Mouse (Mus musculus) intestine, postnatal 0 days (tissue): ENCODE results near the gene Olfr1054. TPM values are rescaled to one million over a fixed set of nuclear protein-coding genes. Genes with fewer than 3 reads are reported as not detected.

Source experiments
- ATAC-seq: fragments of 200-750 bp; cut with Nextera tagmentation; 2 replicates; pipeline ENCODE4 v1.8.0; 2017; ENCODE audit warnings: mild to moderate bottlenecking, moderate TSS enrichment, moderate library complexity
- H3K27ac ChIP-seq: fragments of 300-500 bp; sonication (generic); 2 replicates; pipeline ENCODE4 v1.5.1; 2014; ENCODE audit warnings: mild to moderate bottlenecking, low read depth, low read length, moderate library complexity
- H3K27me3 ChIP-seq: fragments of 300-500 bp; sonication (generic); replicated peaks from 2 replicates; pipeline ENCODE4 v1.6.1; 2014; ENCODE audit warnings: low read length, mixed read lengths; ENCODE audit not compliant: control insufficient read depth, insufficient read depth
- H3K36me3 ChIP-seq: fragments of 300-500 bp; sonication (generic); 2 replicates; pipeline ENCODE4 v1.6.1; 2014; ENCODE audit warnings: mild to moderate bottlenecking, moderate library complexity; ENCODE audit not compliant: control insufficient read depth, insufficient read depth
- H3K4me1 ChIP-seq: fragments of 300-500 bp; sonication (generic); replicated peaks from 2 replicates; pipeline ENCODE4 v1.6.1; 2014; ENCODE audit warnings: antibody characterized with exemption, low read length, mixed read lengths; ENCODE audit not compliant: control insufficient read depth, insufficient read depth
- H3K4me2 ChIP-seq: fragments of 300-500 bp; sonication (generic); replicated peaks from 2 replicates; pipeline ENCODE4 v1.6.1; 2014; ENCODE audit warnings: low read depth, mild to moderate bottlenecking, moderate library complexity
- H3K4me3 ChIP-seq: fragments of 300-500 bp; sonication (generic); 2 replicates; pipeline ENCODE4 v1.5.1; 2014; ENCODE audit warnings: low read depth, low read length
- H3K9ac ChIP-seq: fragments of 300-500 bp; sonication (generic); 2 replicates; pipeline ENCODE4 v1.6.1; 2014; ENCODE audit warnings: mild to moderate bottlenecking, low read depth, low read length
- H3K9me3 ChIP-seq: fragments of 300-500 bp; sonication (generic); 2 replicates; pipeline ENCODE4 v1.6.1; 2016; ENCODE audit warnings: mixed run types; ENCODE audit not compliant: control insufficient read depth
- CTCF ChIP-seq: sonication (generic); IDR thresholded peaks from 2 replicates; pipeline ENCODE4 v1.5.1; 2016; ENCODE audit warnings: low read depth, mild to moderate bottlenecking, control low read depth, antibody characterized with exemption, moderate library complexity
- polyA plus RNA-seq: library from polyadenylated mRNA; unstranded; fragments of >200 nt; fragmentation: Nextera tagmentation; extraction: Ambion mirVana; gene quantifications from 2 replicates; pipeline ENCODE4 v1.2.1, GENCODE M21; 2015

The Olfr1054 gene
- polyA plus RNA-seq, 1 experiment from 2014 or later, result not detected

DNA sequence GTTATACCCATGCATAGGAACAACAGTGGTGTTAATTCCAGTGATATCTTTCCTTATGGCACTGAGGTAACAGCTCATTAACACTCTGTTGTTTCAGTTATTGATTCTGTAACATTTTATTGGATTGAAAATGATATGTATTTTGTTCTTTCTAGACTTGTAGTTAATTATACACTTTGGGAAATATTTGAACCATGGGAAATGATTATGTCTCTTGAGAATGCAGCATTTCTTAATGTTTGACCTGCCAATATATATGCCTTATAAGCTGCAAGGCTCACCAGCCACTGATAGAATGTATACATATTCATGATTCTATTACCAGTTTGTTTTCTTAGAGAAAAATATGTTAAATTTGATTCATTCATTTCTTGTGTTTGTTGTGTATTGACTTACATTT lies 43.1 kb downstream of the Olfr1054 start, which contains the start of gene Olfr1052:
Olfr1052 (plus strand) TSS at position 301 of the 400 bp plus-strand sequence.
- H3K4me2 ChIP-seq, result no peak within 1 kb of the TSS
- H3K36me3 ChIP-seq, result no peaks in the 10 kb centered on the region
- no peak within 1 kb of the TSS for H3K9ac ChIP-seq
- no peak within 1 kb of the TSS for H3K27ac ChIP-seq
- TF ChIP-seq CTCF, result no peak
- H3K27me3 ChIP-seq, result no peaks in the 10 kb centered on the region
- no peaks in the 10 kb centered on the region for H3K9me3 ChIP-seq
- no peak within 1 kb of the TSS for H3K4me3 ChIP-seq
- H3K4me1 ChIP-seq, result no peaks in the 10 kb centered on the region
- no peak for ATAC-seq

Other genes with a start within 250 kb of the Olfr1054 start
- not detected in 2 replicates for gene Olfr1037, start 248.0 kb downstream of the Olfr1054 start, polyA plus RNA-seq
- not detected in 2 replicates for gene Olfr1039, start 199.5 kb downstream of the Olfr1054 start, polyA plus RNA-seq
- not detected in 2 replicates for gene Olfr1040, start 188.7 kb downstream of the Olfr1054 start, polyA plus RNA-seq
- not detected in 2 replicates for gene Olfr1042, start 173.6 kb downstream of the Olfr1054 start, polyA plus RNA-seq
- gene Olfr1043, start 167.9 kb downstream of the Olfr1054 start, polyA plus RNA-seq, result not detected in 2 replicates
- gene Olfr1044, start 157.6 kb downstream of the Olfr1054 start, polyA plus RNA-seq, result not detected in 2 replicates
- not detected in 2 replicates for gene Olfr52, start 149.8 kb downstream of the Olfr1054 start, polyA plus RNA-seq
- not detected in 2 replicates for gene Olfr1045, start 132.4 kb downstream of the Olfr1054 start, polyA plus RNA-seq
- not detected in 2 replicates for gene Olfr1046, start 116.1 kb downstream of the Olfr1054 start, polyA plus RNA-seq
- not detected in 2 replicates for gene Olfr1047, start 104.0 kb downstream of the Olfr1054 start, polyA plus RNA-seq
- not detected in 2 replicates for gene Olfr1048, start 95.1 kb downstream of the Olfr1054 start, polyA plus RNA-seq
- not detected in 2 replicates for gene Olfr1049, start 77.1 kb downstream of the Olfr1054 start, polyA plus RNA-seq
- not detected in 2 replicates for gene Olfr1051, start 56.3 kb downstream of the Olfr1054 start, polyA plus RNA-seq
- gene Olfr1052, start 43.0 kb downstream of the Olfr1054 start, polyA plus RNA-seq, result not detected in 2 replicates
- not detected in 2 replicates for gene Olfr1053, start 20.1 kb downstream of the Olfr1054 start, polyA plus RNA-seq
- gene Olfr1055, start 14.9 kb upstream of the Olfr1054 start, polyA plus RNA-seq, result not detected in 2 replicates
- not detected in 2 replicates for gene Olfr1056, start 27.0 kb upstream of the Olfr1054 start, polyA plus RNA-seq
- gene Olfr1057, start 43.0 kb upstream of the Olfr1054 start, polyA plus RNA-seq, result not detected in 2 replicates
- gene Olfr1058, start 53.1 kb upstream of the Olfr1054 start, polyA plus RNA-seq, result not detected in 2 replicates
- gene Olfr1061, start 78.6 kb upstream of the Olfr1054 start, polyA plus RNA-seq, result not detected in 2 replicates
- gene Olfr1062, start 91.3 kb upstream of the Olfr1054 start, polyA plus RNA-seq, result not detected in 2 replicates
- not detected in 2 replicates for gene Olfr1065, start 115.2 kb upstream of the Olfr1054 start, polyA plus RNA-seq
- not detected in 2 replicates for gene Olfr1066, start 120.8 kb upstream of the Olfr1054 start, polyA plus RNA-seq
- not detected in 2 replicates for gene Olfr228, start 152.0 kb upstream of the Olfr1054 start, polyA plus RNA-seq
- gene Olfr1076, start 173.0 kb upstream of the Olfr1054 start, polyA plus RNA-seq, result not detected in 2 replicates
- gene Olfr1079, start 207.0 kb upstream of the Olfr1054 start, polyA plus RNA-seq, result not detected in 2 replicates
- not detected in 2 replicates for gene Olfr1080, start 222.8 kb upstream of the Olfr1054 start, polyA plus RNA-seq